In genomic region chr9:120415504-120415903, GRCm38 (mm10) we compare ENCODE assay signal across 8 mouse cellular contexts.
DNase-seq lines count a peak whose midpoint lies in the region; ATAC-seq and TF ChIP-seq lines count a peak whose summit lies in the region.
"Had no signal": no experiment of that assay in that cellular context is flagged by ENCODE, and none has a peak within 500 bp of the region (broad histone marks: within the 10 kb centered on the region; RNA-seq: fewer than 3 reads in every experiment).

No protein-coding gene starts in this region.

- H3K79me2 ChIP-seq in MEL (ENCODE audit: control insufficient read depth, insufficient read depth, low read length, poor library complexity), result no peaks in the 10 kb centered on the region

- H3K9me3 ChIP-seq in MEL (replicated peaks; ENCODE audit: insufficient read depth, low read length), result no peaks in the 10 kb centered on the region
- H3K9me3 ChIP-seq in embryonic facial prominence, embryonic 10.5 days, result no peaks in the 10 kb centered on the region
- no peaks in the 10 kb centered on the region for H3K9me3 ChIP-seq in heart, postnatal 0 days (replicated peaks; ENCODE audit: control insufficient read depth, low read length)

- H3K4me3 ChIP-seq in MEL (ENCODE audit: control insufficient read depth in 1 of 2, insufficient read depth in 1 of 2, low read depth in 2 of 2, low read length in 2 of 2), result no peak overlapping the region
- no peak overlapping the region for H3K4me3 ChIP-seq in embryonic facial prominence, embryonic 10.5 days
- no peak overlapping the region for H3K4me3 ChIP-seq in heart, postnatal 0 days (ENCODE audit: low read depth, low read length)
- H3K4me3 ChIP-seq: myocyte had no signal

- TF ChIP-seq RAD21 in MEL (IDR thresholded peaks at IDR 0.05; ENCODE audit: low read depth, low read length), result peak; percentile 25

- ATAC-seq in heart, postnatal 0 days (ENCODE audit: insufficient read depth, low read depth), result peak; percentile 69

- 0% methylated on average over 5 of the region's 7 CpGs for WGBS in embryonic facial prominence, embryonic 10.5 days
- 3% methylated on average over 3 of the region's 7 CpGs for WGBS in heart, postnatal 0 days

- peaks cover 0 to 2% of the 10 kb centered on the region in 2 experiments; a peak in 1 of 4 replicates for H3K36me3 ChIP-seq in MEL (ENCODE audit: control insufficient read depth in 1 of 2, insufficient read depth in 2 of 2, low read length in 2 of 2)
- H3K36me3 ChIP-seq in embryonic facial prominence, embryonic 10.5 days (replicated peaks), result no peaks in the 10 kb centered on the region
- no peaks in the 10 kb centered on the region for H3K36me3 ChIP-seq in heart, postnatal 0 days (replicated peaks; ENCODE audit: control insufficient read depth, insufficient read depth, low read length)

- H3K27ac ChIP-seq in MEL (ENCODE audit: control insufficient read depth, low read depth, low read length), result no peak overlapping the region
- no peak overlapping the region for H3K27ac ChIP-seq in embryonic facial prominence, embryonic 10.5 days (replicated peaks)
- H3K27ac ChIP-seq in heart, postnatal 0 days (ENCODE audit: low read depth), result no peak overlapping the region

- no peak overlapping the region for H3K9ac ChIP-seq in MEL (ENCODE audit: control insufficient read depth, low read depth, low read length, poor library complexity, severe bottlenecking)
- no peak overlapping the region for H3K9ac ChIP-seq in heart, postnatal 0 days (replicated peaks; ENCODE audit: low read depth, low read length)

- peak; percentile 48 to 81 (median 81) for TF ChIP-seq CTCF in MEL (IDR thresholded peaks at IDR 0.05 in 2 of 3, conservative IDR thresholded peaks at IDR 0.05 in 1 of 3; ENCODE audit: control insufficient read depth in 1 of 3, insufficient read depth in 1 of 3, low read depth in 2 of 3, low read length in 3 of 3, poor library complexity in 1 of 3, severe bottlenecking in 1 of 3)
- peak; percentile 78 for TF ChIP-seq CTCF in heart, postnatal 0 days (IDR thresholded peaks at IDR 0.05; ENCODE audit: low read depth)

- no peaks in the 10 kb centered on the region for H3K27me3 ChIP-seq in MEL (ENCODE audit: control insufficient read depth in 1 of 2, insufficient read depth in 2 of 2, low read length in 2 of 2)
- no peaks in the 10 kb centered on the region for H3K27me3 ChIP-seq in embryonic facial prominence, embryonic 10.5 days (replicated peaks; ENCODE audit: low read depth, poor library complexity, severe bottlenecking)
- H3K27me3 ChIP-seq in heart, postnatal 0 days (ENCODE audit: control insufficient read depth, insufficient read depth, low read length), result no peaks in the 10 kb centered on the region

- H3K4me2 ChIP-seq in heart, postnatal 0 days (ENCODE audit: low read depth, low read length), result no peak overlapping the region

- H3K4me1 ChIP-seq in MEL (ENCODE audit: control insufficient read depth in 1 of 2, insufficient read depth in 2 of 2, low read length in 2 of 2), result peaks cover 0 to 4% of the 10 kb centered on the region in 2 experiments; a peak in 2 of 4 replicates
- no peaks in the 10 kb centered on the region for H3K4me1 ChIP-seq in embryonic facial prominence, embryonic 10.5 days
- no peaks in the 10 kb centered on the region for H3K4me1 ChIP-seq in heart, postnatal 0 days (ENCODE audit: control insufficient read depth, insufficient read depth)

- TF ChIP-seq EP300 in MEL (IDR thresholded peaks at IDR 0.05; ENCODE audit: low read depth in 1 of 2, low read length in 2 of 2), result no peak; a peak in 1 of 4 replicates
- no peak for TF ChIP-seq EP300 in heart, postnatal 0 days (IDR thresholded peaks at IDR 0.05; ENCODE audit: low read depth)

- DNase-seq in MEL (ENCODE audit: low read depth, low spot score), result peak; percentile 85
- peak; percentile 91 for DNase-seq in adrenal gland, postnatal 14 days
- DNase-seq in embryonic facial prominence, embryonic 10.5 days (ENCODE audit: low spot score), result peak; percentile 80
- peak; percentile 88 for DNase-seq in heart, postnatal 0 days (ENCODE audit: low spot score)
- peak; percentile 85 for DNase-seq in layer of hippocampus, postnatal 10 days (ENCODE audit: low spot score in 2 of 2)
- DNase-seq in lung, postnatal 14 days, result peak; percentile 78
- peak; percentile 68 to 75 for DNase-seq in right cerebral cortex, postnatal 36 days (ENCODE audit: low spot score in 2 of 2)

- no peak for TF ChIP-seq POLR2A in MEL (IDR thresholded peaks at IDR 0.05; ENCODE audit: control insufficient read depth in 1 of 2, insufficient read depth in 1 of 2, low read depth in 1 of 2, low read length in 2 of 2, poor library complexity in 1 of 2)

TF ChIP-seq in MEL, 35 proteins besides CTCF, POLR2A, EP300 and RAD21:
- TF ChIP-seq TCF12 (IDR thresholded peaks at IDR 0.05; ENCODE audit: low read depth, low read length) (no peak), ZC3H11A (IDR thresholded peaks at IDR 0.05; ENCODE audit: low read depth, low read length) (peak; percentile 20; the same call in 1 of the 2 replicates), SMC3 (IDR thresholded peaks at IDR 0.05; ENCODE audit: low read depth, low read length) (peak; percentile 52), POLR2AphosphoS5 (IDR thresholded peaks at IDR 0.05; ENCODE audit: borderline replicate concordance, low read depth, low read length) (no peak), ZNF384 (IDR thresholded peaks at IDR 0.05; ENCODE audit: low read depth, low read length) (no peak), ZKSCAN1 (IDR thresholded peaks at IDR 0.05; ENCODE audit: low read depth, low read length) (no peak), MAFK (IDR thresholded peaks at IDR 0.05; ENCODE audit: borderline replicate concordance, low read depth, low read length) (no peak), ELF1 (IDR thresholded peaks at IDR 0.05; ENCODE audit: low read depth, low read length) (no peak)
TF ChIP-seq in MEL: peak in this region for 2.
